Mouse (Mus musculus) midbrain, embryonic 11.5 days (tissue): Measurements from ENCODE around the gene Odf3l2. TPM values are rescaled to one million over a fixed set of nuclear protein-coding genes. Genes with fewer than 3 reads are reported as not detected.

ENCODE experiments used
- ATAC-seq: fragments of 200-750 bp; cut with Nextera tagmentation; 2 replicates; pipeline ENCODE4 v1.8.0; 2017; ENCODE audit warnings: moderate TSS enrichment, moderate library complexity; ENCODE audit not compliant: low FRiP score
- DNase-seq: peaks from one replicate; pipeline ENCODE4 v3.0.0; 2015; ENCODE audit warnings: low spot score; ENCODE audit errors: missing footprints
- H3K27ac ChIP-seq: fragments of 300-500 bp; sonication (generic); 2 replicates; pipeline ENCODE4 v1.5.1; 2014; ENCODE audit warnings: low read depth, low read length
- H3K27me3 ChIP-seq: fragments of 300-500 bp; sonication (generic); 2 replicates; pipeline ENCODE4 v1.6.1; 2014; ENCODE audit warnings: mild to moderate bottlenecking, low read length, moderate library complexity, mixed read lengths; ENCODE audit not compliant: control insufficient read depth, insufficient read depth
- H3K36me3 ChIP-seq: fragments of 300-500 bp; sonication (generic); 2 replicates; pipeline ENCODE4 v1.6.1; 2014; ENCODE audit warnings: mild to moderate bottlenecking, low read length, moderate library complexity, mixed read lengths; ENCODE audit not compliant: control insufficient read depth, insufficient read depth
- H3K4me1 ChIP-seq: fragments of 300-500 bp; sonication (generic); 2 replicates; pipeline ENCODE4 v1.6.1; 2014; ENCODE audit warnings: low read length; ENCODE audit not compliant: control insufficient read depth, insufficient read depth
- H3K4me2 ChIP-seq: fragments of 300-500 bp; sonication (generic); 2 replicates; pipeline ENCODE4 v1.6.1; 2014; ENCODE audit warnings: mild to moderate bottlenecking, moderate library complexity
- H3K4me3 ChIP-seq: fragments of 300-500 bp; sonication (generic); 2 replicates; pipeline ENCODE4 v1.5.1; 2014; ENCODE audit warnings: low read depth, low read length
- H3K9ac ChIP-seq: fragments of 300-500 bp; sonication (generic); 2 replicates; pipeline ENCODE4 v1.6.1; 2014; ENCODE audit warnings: low read length
- H3K9me3 ChIP-seq: fragments of 300-500 bp; sonication (generic); 2 replicates; pipeline ENCODE4 v1.6.1; 2016; ENCODE audit warnings: low read length; ENCODE audit not compliant: control insufficient read depth
- WGBS: fragments of 180-500 bp; shearing (Covaris S2); extraction: QIAGEN DNeasy Blood & Tissue Kit; methylation state at CpG from one replicate; pipeline ENCODE4 v1.1.7; 2014; 5-methylcytosine and 5-hydroxymethylcytosine counted together
- polyA plus RNA-seq: library from polyadenylated mRNA; unstranded; fragments of >200 nt; fragmentation: Nextera tagmentation; extraction: Ambion mirVana; gene quantifications from 2 replicates; pipeline ENCODE4 v1.2.1, GENCODE M21; 2014

Gene Odf3l2
- polyA plus RNA-seq, 1 experiment from 2014 or later, result not detected

- Histone ChIP-seq H3K9me3 (no peaks in the 10 kb centered on the region), H3K27ac (no peak overlapping the region), H3K4me2 (no peak overlapping the region), H3K9ac (no peak overlapping the region), H3K27me3 (peaks cover 4% of the 10 kb centered on the region; the same call in 1 of the 2 replicates), H3K36me3 (no peaks in the 10 kb centered on the region), H3K4me3 (no peak overlapping the region), H3K4me1 (no peaks in the 10 kb centered on the region)
- no peak for ATAC-seq
- WGBS, result 84% methylated on average over 4 of the region's 4 CpGs
- DNase-seq, result peak; percentile 2
These were observed 47.7 kb downstream of the Odf3l2 start for GRCm38 (mm10) chr10:79597936-79598230.

GRCm38 (mm10) chr10:79597051-79597935, 48.2 kb downstream of the Odf3l2 start:
- H3K4me3 ChIP-seq, result no peak overlapping the region
- WGBS, result 26% methylated on average over 13 of the region's 13 CpGs
- DNase-seq (peak; percentile 67), ATAC-seq (0 out of 2 replicates have a peak, but pooled peaks have one; percentile 43)
- no peaks in the 10 kb centered on the region for H3K9me3 ChIP-seq
- no peaks in the 10 kb centered on the region for H3K36me3 ChIP-seq
- H3K27me3 ChIP-seq, result peaks cover 4% of the 10 kb centered on the region; the same call in 1 of the 2 replicates
- H3K9ac ChIP-seq, result no peak overlapping the region
- no peak overlapping the region for H3K27ac ChIP-seq
- no peak overlapping the region for H3K4me2 ChIP-seq
- H3K4me1 ChIP-seq, result no peaks in the 10 kb centered on the region

- no peak overlapping the region for H3K27ac ChIP-seq
- H3K4me3 ChIP-seq, result no peak overlapping the region
- WGBS, result 55% methylated on average over 8 of the region's 8 CpGs
- no peak overlapping the region for H3K4me2 ChIP-seq
- ATAC-seq (peak; percentile 42; the same call in 1 of the 2 replicates), DNase-seq (no peak)
- no peaks in the 10 kb centered on the region for H3K36me3 ChIP-seq
- no peaks in the 10 kb centered on the region for H3K4me1 ChIP-seq
- no peaks in the 10 kb centered on the region for H3K9me3 ChIP-seq
- H3K27me3 ChIP-seq, result peaks cover 4% of the 10 kb centered on the region; the same call in 1 of the 2 replicates
- H3K9ac ChIP-seq, result no peak overlapping the region
These were observed 50.0 kb downstream of the Odf3l2 start for GRCm38 (mm10) chr10:79595590-79595929.

GRCm38 (mm10) chr10:79594872-79595589, 50.5 kb downstream of the Odf3l2 start:
- Histone ChIP-seq H3K4me2 (no peak overlapping the region), H3K36me3 (no peaks in the 10 kb centered on the region), H3K27ac (no peak overlapping the region), H3K9me3 (no peaks in the 10 kb centered on the region), H3K4me1 (no peaks in the 10 kb centered on the region), H3K9ac (no peak overlapping the region), H3K4me3 (no peak overlapping the region), H3K27me3 (peaks cover 4% of the 10 kb centered on the region; the same call in 1 of the 2 replicates)
- peak; percentile 85 for ATAC-seq
- WGBS, result 20% methylated on average over 17 of the region's 17 CpGs
- peak; percentile 95 for DNase-seq

- no peak for ATAC-seq
- Histone ChIP-seq H3K4me2 (no peak overlapping the region), H3K9me3 (no peaks in the 10 kb centered on the region), H3K27me3 (peaks cover 4% of the 10 kb centered on the region; the same call in 1 of the 2 replicates), H3K9ac (no peak overlapping the region), H3K27ac (no peak overlapping the region), H3K4me1 (no peaks in the 10 kb centered on the region), H3K36me3 (no peaks in the 10 kb centered on the region), H3K4me3 (no peak overlapping the region)
- WGBS, result 53% methylated on average over 6 of the region's 6 CpGs
- DNase-seq, result peak; percentile 28
These were observed 51.4 kb downstream of the Odf3l2 start for GRCm38 (mm10) chr10:79594111-79594510.

GRCm38 (mm10) chr10:79590702-79591101, 54.8 kb downstream of the Odf3l2 start:
- Histone ChIP-seq H3K9me3 (no peaks in the 10 kb centered on the region), H3K27me3 (peaks cover 4% of the 10 kb centered on the region; the same call in 1 of the 2 replicates), H3K4me2 (no peak overlapping the region), H3K9ac (no peak overlapping the region), H3K27ac (no peak overlapping the region), H3K4me3 (no peak overlapping the region), H3K4me1 (no peaks in the 10 kb centered on the region), H3K36me3 (no peaks in the 10 kb centered on the region; the same call in 1 of the 2 replicates)
- ATAC-seq (no peak), DNase-seq (no peak)
- 94% methylated on average over 1 of the region's 1 CpGs for WGBS

Other genes with a start within 250 kb of the Odf3l2 start
- gene Vmn2r83, start 177.0 kb downstream of the Odf3l2 start, polyA plus RNA-seq, result not detected in 2 replicates
- gene Plpp2, start 111.9 kb downstream of the Odf3l2 start, polyA plus RNA-seq, result 10.5 and 13.4 TPM in 2 replicates
- 33.0 and 41.8 TPM in 2 replicates for gene Mier2, start 90.5 kb downstream of the Odf3l2 start, polyA plus RNA-seq
- not detected in 2 replicates for gene Theg, start 58.4 kb downstream of the Odf3l2 start, polyA plus RNA-seq
- gene C2cd4c, start 31.7 kb downstream of the Odf3l2 start, polyA plus RNA-seq, result 0.10 and 0.12 TPM in 2 replicates
- gene Shc2, start 7.8 kb downstream of the Odf3l2 start, polyA plus RNA-seq, result 11.4 and 13.0 TPM in 2 replicates
- 1.2 and 1.4 TPM in 2 replicates for gene Madcam1, start 18.8 kb upstream of the Odf3l2 start, polyA plus RNA-seq
- gene Tpgs1, start 23.6 kb upstream of the Odf3l2 start, polyA plus RNA-seq, result 65.5 and 69.6 TPM in 2 replicates
- 149 and 178 TPM in 2 replicates for gene Cdc34, start 36.5 kb upstream of the Odf3l2 start, polyA plus RNA-seq
- gene Gzmm, start 43.3 kb upstream of the Odf3l2 start, polyA plus RNA-seq, result 0.27 and 0.58 TPM in 2 replicates
- gene Bsg, start 58.8 kb upstream of the Odf3l2 start, polyA plus RNA-seq, result 576 and 580 TPM in 2 replicates
- 0.22 TPM in 2 replicates for gene Hcn2, start 70.9 kb upstream of the Odf3l2 start, polyA plus RNA-seq
- gene Polrmt, start 100.8 kb upstream of the Odf3l2 start, polyA plus RNA-seq, result 28.5 and 31.2 TPM in 2 replicates
- gene Fgf22, start 109.3 kb upstream of the Odf3l2 start, polyA plus RNA-seq, result 0.08 and 0.32 TPM in 2 replicates
- gene Rnf126, start 121.2 kb upstream of the Odf3l2 start, polyA plus RNA-seq, result 69.9 and 81.9 TPM in 2 replicates
- gene Fstl3, start 131.5 kb upstream of the Odf3l2 start, polyA plus RNA-seq, result 0.60 and 1.2 TPM in 2 replicates
- gene Prss57, start 145.2 kb upstream of the Odf3l2 start, polyA plus RNA-seq, result 0.10 and 0.40 TPM in 2 replicates
- 109 and 129 TPM in 2 replicates for gene Palm, start 147.8 kb upstream of the Odf3l2 start, polyA plus RNA-seq
- gene Misp, start 175.3 kb upstream of the Odf3l2 start, polyA plus RNA-seq, result 0.41 TPM in 1 of 2 replicates, not detected in the other
- 147 and 176 TPM in 2 replicates for gene Ptbp1, start 208.7 kb upstream of the Odf3l2 start, polyA plus RNA-seq
- gene Prtn3, start 228.7 kb upstream of the Odf3l2 start, polyA plus RNA-seq, result 11.9 and 12.1 TPM in 2 replicates
- gene Plppr3, start 228.9 kb upstream of the Odf3l2 start, polyA plus RNA-seq, result 112 and 117 TPM in 2 replicates
- 0.18 TPM in 1 of 2 replicates, not detected in the other for gene Elane, start 240.5 kb upstream of the Odf3l2 start, polyA plus RNA-seq
- not detected in 2 replicates for gene Cfd, start 245.1 kb upstream of the Odf3l2 start, polyA plus RNA-seq